Mouse (Mus musculus) spleen, postnatal 10 days (tissue): ENCODE data around the gene Trmo.
A peak's percentile ranks its signal among the peaks of the same experiment; 100 is the strongest.

Experiments
- DNase-seq, 2 experiments: peaks; one replicate each; pipeline ENCODE4 v3.0.0; 2021 to 2022; ENCODE audit warnings: low spot score in 2 of 2

Gene Trmo

DNA sequence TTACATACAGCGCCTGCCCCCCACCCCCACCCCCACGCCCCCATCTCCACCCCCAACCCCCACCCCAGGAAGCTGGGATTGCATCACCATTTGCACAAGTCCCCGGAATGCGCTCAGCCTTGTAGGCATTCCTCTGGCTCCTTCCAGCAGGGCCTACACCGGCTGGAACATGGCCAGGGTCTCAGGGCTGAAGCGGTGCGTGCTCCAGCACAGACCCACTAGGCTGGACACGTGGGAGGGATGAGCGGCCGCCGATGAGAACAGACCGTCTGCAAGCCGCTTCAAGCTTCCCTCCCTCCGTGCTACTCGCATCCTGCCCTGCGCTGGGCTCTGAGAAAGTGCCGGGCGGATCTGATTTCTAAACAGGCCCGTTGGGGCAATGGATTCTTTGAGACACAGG lies 18.2 kb downstream of the Trmo start:
- no peak for DNase-seq

DNA sequence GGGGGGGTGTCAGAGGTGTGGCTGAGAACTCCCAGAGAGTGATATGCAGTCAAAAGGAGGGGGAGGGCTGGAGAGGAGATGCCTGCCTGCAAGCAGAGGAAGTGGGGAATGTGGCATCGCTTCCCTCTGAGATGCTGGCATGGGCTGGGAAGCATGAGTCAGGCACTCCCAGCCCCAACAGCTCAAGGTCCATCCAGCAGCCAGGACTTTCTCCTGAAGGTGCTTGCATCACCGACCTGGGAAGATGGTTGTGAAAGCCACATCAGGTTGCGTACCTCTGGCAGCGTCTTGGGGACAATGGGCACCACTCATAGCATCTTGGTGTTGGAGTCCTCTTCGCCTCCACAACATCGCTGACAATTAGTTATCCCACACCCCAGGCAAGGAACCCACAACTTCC lies 18.8 kb downstream of the Trmo start:
- DNase-seq, result no peak

DNA sequence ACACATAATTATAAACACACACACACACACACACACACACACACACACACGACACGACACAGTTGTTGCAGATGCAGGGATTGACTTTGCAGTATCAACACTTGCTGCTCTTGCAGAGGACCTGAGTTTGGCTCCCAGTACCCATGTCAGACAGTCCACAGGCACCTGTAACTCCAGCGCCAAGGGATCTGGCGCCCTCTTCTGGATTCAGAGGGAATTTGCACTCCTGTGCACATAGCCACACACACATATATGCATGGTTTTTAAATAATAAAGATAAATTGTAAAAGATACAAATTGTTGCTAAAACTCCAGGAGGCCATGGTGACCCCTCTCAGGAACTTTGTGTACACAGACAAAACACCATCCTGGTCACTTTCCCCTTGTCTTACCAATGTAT lies 20.2 kb downstream of the Trmo start:
- DNase-seq, result no peak

DNA sequence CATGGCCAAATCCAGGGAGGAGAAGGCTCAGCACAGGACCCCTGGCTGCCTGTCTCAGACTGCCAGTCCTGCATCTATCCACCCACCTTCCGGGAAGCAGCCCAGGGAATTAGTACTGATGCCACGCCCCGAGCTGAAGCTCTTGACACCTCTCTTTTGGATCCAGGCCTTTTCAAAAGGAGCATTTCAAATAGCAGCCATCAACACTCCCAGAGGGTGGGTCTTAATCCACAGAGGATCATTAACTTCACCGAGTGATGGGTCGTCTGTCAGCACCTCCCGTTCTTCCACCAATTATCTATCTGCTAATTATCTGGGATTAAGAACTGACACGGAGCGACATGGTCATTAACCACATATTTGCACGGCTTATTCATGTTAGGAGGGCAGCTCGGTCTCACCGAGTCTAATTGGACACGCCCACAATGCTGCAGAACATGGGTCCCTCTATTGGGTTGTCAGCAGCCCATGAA lies 21.7 kb downstream of the Trmo start:
- no peak for DNase-seq

DNA sequence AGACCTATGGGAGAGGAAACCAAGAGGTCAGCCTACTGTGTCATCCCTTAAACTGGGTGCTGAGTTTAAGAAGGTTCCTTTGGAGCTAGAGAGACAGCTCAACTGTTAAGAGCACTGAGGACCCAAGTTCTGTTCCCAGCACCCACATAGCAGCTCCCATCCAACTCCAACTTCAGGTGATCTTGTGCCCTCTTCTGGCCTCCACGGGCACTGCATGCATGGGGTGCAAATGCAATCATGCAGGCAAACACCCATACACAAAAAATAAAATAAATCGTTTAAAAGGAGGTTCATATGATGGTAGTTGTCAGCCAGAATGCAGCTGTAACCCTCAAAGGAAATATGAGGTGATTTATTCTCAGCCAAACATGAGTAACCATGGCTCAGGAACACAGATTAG lies 24.9 kb downstream of the Trmo start:
- no peak for DNase-seq

DNA sequence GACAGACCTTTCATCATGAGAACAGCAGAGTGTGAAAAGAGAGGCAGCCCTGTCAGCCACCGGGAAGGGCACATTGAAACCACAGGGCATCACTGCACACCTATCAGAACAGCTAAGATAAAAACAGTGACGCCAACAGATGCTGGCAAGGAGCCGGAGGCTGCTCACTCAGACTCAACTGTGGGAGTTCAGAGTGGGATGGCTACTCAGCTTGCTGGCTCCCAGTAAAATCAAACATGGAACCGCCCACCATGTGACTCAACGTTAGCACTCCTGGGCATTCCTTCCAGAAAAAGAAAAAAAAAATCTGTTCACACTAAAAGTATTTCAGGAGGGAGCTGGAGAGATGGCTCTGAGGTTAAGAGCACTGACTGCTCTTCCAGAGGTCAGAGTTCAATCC lies 28.0 kb downstream of the Trmo start:
- no peak for DNase-seq

DNA sequence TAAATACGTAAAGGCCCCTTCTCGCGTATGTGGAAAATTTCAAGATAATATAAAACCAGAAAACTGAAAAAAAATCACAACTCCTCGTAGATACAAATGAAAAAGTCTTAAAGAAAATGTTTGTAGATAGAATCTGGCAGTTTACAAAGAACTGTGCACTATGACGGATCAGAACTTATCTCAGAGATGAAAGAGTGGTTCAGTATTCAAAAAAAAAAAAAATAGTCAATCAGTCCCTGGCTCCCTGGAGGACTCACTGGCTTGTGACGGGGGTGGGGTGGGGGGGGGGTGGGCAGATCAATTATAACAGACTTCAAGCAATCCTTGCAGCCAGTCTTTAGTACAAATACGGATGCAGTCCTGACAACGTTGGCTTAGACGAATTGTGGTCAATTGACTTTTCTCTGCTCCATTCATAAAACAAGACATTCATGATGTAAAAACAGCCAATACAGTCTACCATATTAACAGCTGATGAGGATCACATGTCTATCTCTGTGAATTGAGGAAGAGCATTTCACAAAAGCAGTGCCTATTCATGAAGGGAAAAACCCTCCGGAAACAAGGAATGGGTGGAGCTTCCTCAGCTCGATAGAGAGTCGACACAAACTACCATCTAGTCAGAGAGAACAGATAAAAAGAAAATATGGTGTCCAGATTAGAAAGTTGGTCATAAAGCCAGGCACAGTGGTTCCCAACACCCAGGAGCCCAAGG lies 29.5 kb downstream of the Trmo start:
- no peak for DNase-seq

DNA sequence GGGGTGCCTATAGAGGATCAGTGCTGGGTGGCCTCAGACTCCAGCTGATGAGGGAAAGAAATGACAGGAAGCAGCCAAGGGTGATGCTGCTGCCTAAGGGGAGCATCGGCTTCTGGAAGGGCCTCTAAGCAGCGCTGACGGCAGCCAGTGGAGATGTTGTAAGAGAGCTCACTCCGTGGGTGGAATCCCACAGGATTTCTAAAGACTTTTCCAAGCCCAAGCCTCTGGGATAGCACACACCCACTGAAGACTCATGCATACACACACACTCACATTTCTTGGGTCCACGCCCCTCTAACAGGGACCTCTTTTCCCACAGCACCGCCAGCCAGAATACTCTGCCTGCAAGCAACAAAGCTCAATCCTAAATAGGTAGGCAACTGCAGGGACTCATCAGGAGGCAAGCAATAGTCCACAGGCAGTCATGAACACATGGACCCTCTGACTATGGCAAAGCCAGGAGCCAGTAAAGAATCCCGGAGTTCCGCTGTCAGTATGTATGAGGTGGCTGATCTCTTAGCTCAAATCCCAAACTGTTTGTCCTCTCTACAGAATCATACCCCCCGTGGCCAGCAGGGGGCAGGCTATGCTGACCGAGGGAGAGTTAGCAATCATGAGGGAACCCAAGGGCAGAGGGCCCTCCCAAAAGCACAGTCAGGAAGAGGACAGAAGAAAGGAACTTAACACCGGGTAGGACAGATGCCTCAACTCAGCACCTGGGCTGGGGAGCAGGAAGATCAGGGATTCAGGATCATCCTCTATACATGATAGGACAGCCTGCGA lies 32.7 kb downstream of the Trmo start:
- DNase-seq, result peak; percentile 50 to 79

DNA sequence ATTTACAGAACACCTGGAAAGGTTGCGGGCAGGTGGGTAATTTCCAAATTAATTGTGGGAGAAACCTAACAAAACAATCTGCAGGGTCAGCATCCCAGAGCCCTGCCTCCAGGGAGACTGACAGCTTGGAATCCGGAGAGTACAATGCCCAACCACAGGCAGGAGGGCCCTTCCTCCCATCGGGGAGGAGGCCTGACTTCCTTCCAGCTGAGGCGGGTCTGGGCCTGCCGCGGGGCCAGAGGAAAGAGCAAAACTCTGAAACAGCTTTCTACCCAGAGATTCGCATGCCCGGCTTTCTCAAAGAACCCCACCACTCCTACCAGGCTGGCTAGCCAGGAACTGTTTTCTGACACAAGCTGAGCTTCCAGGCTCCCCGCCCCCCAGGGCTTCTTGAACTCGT lies 36.2 kb downstream of the Trmo start:
- DNase-seq, result no peak

DNA sequence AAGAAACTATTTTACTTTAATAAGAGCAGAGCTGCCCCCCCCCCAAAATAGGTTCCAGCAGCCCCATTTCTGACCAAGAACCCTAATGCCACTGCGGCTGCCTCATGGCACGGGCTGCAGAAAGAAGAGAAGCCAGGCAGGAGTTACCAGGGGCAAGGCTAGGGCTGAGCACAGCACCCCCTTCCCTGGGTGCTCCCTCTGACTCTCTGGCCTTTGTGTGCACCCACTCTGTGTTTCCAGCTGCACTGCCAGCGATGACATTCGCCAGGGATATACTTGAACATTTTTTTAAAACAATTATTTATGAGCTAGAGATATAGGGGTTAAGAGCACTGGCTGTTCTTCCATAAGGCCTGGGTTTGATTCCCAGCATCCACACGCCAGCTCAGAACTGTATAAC lies 39.7 kb downstream of the Trmo start:
- no peak for DNase-seq

DNA sequence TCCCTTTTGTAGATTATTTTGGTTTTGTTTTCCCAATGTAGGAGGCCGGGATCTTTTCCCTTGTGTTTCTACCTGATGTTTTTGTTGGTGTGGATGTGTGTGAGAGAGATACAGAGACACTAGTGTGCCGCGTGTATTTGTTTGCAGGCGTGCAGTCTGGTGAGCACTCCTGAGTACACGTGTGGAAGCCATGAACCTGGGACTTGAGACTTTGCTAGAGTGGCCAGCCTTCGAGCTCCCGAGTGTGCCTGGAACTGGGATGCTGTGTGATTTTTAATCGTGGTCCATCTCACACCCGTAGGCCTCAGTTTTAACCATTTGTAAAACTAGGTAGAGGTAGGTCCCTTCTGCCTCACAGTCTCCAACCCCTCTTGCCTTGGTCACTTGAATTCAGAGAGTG lies 40.3 kb downstream of the Trmo start:
- DNase-seq, result no peak

DNA sequence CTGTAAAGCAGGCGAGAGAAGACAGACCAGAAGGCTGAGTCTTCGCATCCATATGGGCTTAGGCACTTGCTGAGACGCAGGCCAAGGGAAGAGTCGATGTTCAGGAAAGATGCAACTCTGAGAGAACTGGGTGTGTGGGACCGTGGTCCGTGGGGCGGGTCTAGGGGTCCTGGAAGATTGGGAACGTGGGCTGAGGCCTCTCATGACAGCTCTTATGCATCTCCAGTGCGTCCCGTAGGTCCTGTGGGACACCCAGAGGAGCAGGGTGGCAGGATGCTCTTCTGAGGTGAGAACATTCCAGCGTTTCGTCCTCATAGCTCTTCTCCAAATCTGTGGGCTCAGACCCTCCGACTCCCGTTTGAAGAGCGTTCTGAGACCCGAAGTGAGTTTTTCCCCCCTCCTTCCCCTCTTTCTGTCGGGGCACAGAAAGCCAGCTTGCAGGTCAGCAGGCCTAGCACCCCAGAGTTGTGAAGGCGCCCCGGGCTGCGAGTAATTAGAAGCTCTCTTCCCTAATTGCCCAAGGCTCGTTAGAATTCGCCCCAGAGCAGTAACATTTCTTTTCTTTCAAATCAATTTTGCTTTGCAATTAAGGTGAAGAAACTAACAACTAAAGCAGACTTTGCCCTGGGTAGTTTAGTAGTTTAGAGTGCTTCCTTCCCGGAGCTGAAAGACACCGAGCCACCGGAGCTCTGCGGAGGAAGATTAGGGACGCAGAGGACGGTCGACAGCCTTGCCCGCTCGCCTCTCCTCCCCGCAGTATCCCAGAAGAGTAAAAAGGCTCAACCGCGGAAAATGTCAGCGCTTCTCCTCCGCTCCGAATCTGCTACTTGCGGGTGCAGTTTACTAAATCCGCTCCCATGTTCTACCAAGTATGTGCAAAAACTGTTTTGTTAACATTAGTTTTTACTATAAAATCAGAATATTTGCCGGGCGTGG lies 41.4 kb downstream of the Trmo start:
- DNase-seq, result no peak

DNA sequence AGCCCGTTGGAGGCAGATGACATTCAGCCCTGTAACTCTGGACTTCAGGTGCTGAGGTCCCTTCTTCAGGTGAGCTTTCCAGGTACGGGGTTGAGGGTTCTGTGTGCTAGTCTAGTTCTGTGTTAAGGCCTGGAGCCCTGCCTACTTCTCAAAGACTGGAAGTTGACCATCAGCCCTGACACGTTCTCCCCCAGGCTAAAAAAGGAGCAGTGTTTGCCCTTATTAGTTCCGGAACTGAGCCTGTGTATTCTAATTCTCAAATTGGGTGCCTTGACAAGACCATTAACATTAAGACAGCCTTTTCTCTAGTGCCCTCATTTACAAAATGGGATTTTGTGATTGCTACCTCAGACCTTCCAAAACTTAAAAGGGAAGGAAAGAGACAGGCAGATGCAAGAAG lies 42.1 kb downstream of the Trmo start:
- no peak for DNase-seq

DNA sequence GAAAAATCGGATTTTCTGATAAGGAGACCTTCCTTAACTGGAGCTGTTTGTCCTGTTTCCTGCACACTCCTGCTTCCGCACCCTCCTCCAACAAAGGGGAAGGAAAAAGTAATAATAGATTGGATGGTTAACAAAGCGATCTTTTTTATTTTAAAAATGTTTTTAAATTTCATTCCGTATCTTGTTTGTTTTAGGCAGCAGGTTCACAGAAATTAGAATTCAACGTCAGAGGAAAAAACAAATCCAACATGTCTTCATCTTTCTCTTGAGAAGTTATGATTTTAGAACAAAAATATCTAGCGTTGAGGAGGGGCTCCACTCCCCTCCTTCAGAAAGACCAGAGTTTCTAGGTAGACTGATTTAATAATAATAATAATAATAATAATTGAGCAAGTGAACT lies 43.0 kb downstream of the Trmo start:
- DNase-seq, result no peak

DNA sequence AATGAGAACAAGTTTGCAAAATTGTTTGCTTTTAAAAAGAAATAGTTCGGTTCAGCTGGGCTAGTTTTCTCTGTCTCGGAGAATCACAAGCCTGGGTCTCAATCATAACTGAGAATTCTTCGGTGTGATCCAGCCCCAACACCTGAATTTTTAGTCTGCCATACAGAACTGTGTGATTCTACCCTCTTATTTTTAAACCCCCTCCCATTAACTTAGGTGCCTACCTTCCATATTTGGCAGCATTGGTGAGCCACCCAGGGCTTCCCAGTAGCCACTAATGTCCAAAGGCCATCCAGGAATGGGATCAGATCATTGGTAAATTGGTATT lies 43.5 kb downstream of the Trmo start:
- DNase-seq, result no peak

DNA sequence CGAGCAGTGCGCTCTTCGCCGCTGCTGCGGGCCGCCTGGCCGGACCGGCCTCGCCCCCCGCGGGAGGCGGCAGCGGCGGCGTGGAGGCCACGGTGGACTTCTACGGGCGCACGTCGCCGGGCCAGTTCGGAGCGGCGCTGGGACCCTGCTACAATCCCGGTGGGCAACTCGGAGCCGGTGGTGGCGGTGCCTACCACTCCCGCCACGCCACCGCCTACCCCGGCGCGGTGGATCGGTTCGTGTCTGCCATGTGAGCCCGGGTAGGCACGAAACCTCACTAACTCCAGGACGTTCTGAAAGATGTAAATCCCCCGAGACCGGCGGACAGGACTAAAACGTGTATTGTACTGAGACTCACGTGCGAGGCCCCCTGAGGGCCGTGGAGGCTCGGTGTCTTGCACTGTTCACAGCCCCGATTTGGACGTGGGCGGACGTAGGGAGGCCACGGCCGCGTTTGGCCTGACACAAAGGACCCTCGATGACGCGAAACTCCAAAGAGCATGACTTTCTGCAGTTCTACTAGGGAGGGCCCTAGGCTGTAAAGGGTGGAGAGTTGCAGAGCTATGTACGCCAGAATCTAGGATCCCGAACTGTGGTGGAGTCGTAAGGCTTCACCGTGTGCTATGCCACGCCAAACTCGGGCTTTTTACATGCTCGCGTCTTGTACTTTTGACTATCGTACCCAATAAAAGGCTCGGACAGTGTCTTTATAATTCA lies 44.0 kb downstream of the Trmo start:
- DNase-seq, result no peak

DNA sequence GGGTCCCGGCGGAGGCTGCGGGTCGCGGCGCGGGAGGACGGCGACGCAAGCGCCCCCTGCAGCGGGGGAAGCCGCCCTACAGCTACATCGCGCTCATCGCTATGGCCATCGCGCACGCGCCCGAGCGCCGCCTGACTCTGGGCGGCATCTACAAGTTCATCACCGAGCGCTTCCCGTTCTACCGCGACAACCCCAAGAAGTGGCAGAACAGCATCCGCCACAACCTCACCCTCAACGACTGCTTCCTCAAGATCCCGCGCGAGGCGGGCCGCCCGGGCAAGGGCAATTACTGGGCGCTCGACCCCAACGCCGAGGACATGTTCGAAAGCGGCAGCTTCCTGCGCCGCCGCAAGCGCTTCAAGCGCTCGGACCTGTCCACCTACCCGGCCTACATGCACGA lies 44.9 kb downstream of the Trmo start:
- peak in 1 of 2 experiments; percentile 40 for DNase-seq

DNA sequence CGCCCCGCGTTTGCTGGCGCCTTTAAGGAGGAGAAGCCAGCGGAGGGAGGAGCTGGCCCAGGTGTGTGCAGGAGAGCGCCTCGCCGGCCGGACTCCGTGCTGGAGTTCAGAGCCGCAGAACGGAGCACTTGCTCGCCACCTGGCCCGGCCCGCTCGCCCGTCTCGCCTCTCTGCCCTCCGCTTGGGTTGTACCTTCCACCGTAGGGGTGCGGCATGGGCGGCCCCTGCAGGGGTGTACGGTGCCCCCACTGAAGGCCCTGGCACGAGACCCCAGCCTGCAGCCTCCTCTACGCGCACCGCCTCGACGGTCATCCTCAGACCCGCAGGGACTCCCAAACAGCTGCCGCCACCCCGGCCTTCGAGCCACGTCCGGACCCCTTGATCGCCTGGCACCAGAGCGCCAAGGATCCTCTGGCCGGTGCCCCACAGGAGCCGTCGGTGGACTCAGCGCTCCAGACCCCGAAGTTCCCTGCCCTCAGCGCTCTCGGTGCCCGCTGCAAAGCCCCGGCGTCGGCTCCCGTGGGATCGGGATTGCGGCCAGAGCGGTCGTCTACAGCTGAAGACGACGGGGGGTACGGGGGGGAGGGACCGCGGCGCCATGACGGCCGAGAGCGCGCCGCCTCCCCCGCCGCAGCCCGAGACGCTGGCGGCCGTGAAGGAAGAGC lies 45.5 kb downstream of the Trmo start, which contains the start of gene Foxe1:
TSS of gene Foxe1 (plus strand) at position 14 of the 665 bp plus-strand sequence.
- DNase-seq, result no peak

DNA sequence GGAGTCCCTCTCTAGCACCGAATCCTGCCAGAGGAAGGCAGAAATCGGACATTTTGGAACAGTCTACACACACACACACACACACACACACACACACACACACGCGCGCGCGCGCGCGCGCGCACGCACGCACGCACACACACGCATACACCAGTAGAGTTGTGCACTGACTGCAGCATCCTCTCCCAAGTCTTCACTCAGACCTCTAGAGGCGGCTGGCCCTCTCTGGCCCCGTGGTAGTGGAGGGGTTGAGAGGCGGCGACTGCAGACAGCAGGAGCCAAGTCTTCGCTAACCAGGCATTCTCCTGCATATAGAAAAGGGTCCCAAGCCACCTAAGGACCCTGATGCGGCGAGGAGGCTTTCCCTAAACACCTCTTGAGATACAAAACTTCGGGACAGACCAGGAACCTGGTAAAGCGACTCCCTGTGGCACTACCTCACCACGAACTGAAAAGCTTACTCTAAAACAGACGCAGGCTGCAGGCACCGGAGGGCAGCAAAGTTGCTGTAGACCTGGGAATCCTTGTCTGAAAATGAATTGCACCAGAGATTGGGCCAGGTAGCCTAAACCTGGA lies 46.4 kb downstream of the Trmo start:
- no peak for DNase-seq

DNA sequence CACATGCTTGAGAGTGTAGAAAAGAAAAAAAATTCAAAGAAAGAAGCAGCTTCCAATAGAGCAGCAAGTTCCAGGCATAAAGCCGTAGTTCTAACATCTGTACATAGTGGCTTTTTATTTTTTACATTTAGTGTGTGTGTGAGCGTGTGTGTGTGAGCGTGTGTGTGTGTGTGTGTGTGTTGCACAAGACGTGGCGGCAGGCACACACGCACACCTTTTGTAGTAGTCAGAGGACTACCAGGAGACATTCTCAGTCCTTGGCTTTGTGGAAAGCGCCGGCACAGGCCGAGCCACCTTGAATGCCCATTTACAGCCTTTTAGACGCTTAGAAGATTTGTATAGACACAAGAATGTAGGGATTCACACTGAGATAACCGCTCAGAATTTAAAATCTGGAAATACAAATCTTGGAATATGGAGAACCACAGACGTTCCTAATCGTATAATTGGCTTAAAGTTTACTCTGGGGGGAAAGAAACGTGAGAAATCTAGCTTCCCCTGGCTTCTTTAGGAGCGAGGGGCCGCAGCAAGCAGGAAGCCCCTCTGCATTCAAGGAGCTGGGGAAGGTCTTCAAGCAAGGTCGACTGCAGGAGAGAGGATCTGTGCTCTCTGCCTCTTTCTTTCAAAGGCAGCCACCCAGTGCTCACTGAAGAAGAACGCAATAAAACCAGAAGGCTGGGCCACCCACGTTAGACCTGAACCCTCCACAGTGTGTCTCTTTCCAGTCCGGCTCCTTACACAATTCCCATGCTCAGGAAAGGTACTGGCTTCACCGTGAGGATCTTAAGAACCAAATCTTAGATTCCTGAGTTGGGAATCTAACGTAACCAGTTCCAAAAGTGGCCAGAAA lies 47.2 kb downstream of the Trmo start:
- no peak for DNase-seq
